Mouse (Mus musculus): Measurements from ENCODE around the gene Snx1.

DNA sequence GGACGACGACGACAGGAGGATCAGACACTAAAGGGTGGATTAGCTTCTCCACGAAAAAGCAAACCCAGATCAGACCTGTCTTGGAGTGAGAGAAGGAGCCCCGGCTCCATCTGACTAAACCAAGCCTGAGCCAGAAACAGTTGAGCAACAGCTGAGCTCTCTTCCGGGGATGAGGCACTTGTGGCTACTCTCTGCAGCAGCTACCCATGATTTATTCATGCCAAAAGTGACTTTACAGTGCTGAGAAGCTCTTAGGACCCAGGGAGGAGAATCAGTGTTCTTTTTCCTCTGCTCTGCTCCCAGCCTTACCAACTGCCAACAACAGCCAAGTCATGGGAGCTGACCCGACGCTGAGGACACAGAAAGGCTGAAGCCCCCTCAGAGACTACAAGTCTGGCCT lies 9.5 kb downstream of the Snx1 start:
- TF ChIP-seq GATA1 (IDR thresholded peaks at IDR 0.05; ENCODE audit: borderline replicate concordance, low read length) (no peak), FLI1 (IDR thresholded peaks at IDR 0.05; ENCODE audit: low read length) (no peak)

All from megakaryocyte, embryonic 14.5 days (primary cell).